Mouse (Mus musculus): ENCODE measurements around the gene Sdhaf1. TPM values are rescaled to one million over a fixed set of nuclear protein-coding genes. Genes with fewer than 3 reads are reported as not detected.

Gene Sdhaf1
- polyA plus RNA-seq, 1 experiment from 2014 or later = 23.6 TPM

GRCm38 (mm10) chr7:30339432-30340109, 15.9 kb upstream of the Sdhaf1 start:
- no peak for ATAC-seq

GRCm38 (mm10) chr7:30336384-30336783, 12.7 kb upstream of the Sdhaf1 start:
- Histone ChIP-seq H3K27me3 (peaks cover 37% of the 10 kb centered on the region), H3K4me1 (replicated peaks) (peaks cover 17% of the 10 kb centered on the region)
- WGBS = 3% methylated on average over 9 of the region's 9 CpGs

More at GRCm38 (mm10) chr7:30339432-30340109, 15.9 kb upstream of the Sdhaf1 start:
- Histone ChIP-seq H3K4me2 (replicated peaks) (no peak overlapping the region), H3K9ac (replicated peaks) (no peak overlapping the region), H3K27ac (no peak overlapping the region), H3K9me3 (no peaks in the 10 kb centered on the region), H3K4me1 (replicated peaks) (no peaks in the 10 kb centered on the region), H3K4me3 (replicated peaks) (no peak overlapping the region), H3K36me3 (no peaks in the 10 kb centered on the region), H3K27me3 (peaks cover 37% of the 10 kb centered on the region)
- 73% methylated on average over 5 of the region's 5 CpGs for WGBS

DNA sequence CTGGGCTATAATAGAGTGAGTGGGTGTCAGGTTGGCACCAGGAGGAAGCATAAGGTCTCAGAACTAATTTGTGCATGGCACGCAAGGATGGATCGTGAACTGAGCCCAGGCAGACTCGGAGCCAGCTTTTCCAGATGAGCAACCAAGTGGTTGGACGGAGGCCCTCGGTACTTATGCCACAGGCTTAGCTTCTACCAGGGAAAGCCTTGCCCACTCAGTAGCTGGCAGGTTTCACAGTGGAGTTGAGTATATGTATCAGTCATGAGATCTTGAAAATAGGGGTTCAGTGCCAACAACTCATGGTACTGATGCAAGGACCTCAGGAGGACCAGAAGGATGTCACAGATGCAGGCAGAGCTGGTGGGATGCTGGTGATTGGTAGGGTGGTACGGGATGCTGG, 12.0 kb upstream of the Sdhaf1 start:
- no peak for ATAC-seq
- Histone ChIP-seq H3K27me3 (peaks cover 37% of the 10 kb centered on the region), H3K4me3 (replicated peaks) (no peak overlapping the region), H3K9ac (replicated peaks) (no peak overlapping the region), H3K4me2 (replicated peaks) (no peak overlapping the region), H3K9me3 (no peaks in the 10 kb centered on the region), H3K36me3 (no peaks in the 10 kb centered on the region), H3K27ac (no peak overlapping the region), H3K4me1 (replicated peaks) (peaks cover 21% of the 10 kb centered on the region)
- 78% methylated on average over 6 of the region's 6 CpGs for whole genome bisulfite sequencing

More at GRCm38 (mm10) chr7:30336384-30336783, 12.7 kb upstream of the Sdhaf1 start:
- no peak overlapping the region for H3K4me3 ChIP-seq (replicated peaks)
- no peaks in the 10 kb centered on the region for H3K9me3 ChIP-seq
- no peak overlapping the region for H3K9ac ChIP-seq (replicated peaks)
- ATAC-seq = peak; percentile 43; the same call in 1 of the 2 replicates
- H3K27ac ChIP-seq = no peak overlapping the region
- H3K4me2 ChIP-seq (replicated peaks) = no peak overlapping the region
- no peaks in the 10 kb centered on the region for H3K36me3 ChIP-seq

DNA sequence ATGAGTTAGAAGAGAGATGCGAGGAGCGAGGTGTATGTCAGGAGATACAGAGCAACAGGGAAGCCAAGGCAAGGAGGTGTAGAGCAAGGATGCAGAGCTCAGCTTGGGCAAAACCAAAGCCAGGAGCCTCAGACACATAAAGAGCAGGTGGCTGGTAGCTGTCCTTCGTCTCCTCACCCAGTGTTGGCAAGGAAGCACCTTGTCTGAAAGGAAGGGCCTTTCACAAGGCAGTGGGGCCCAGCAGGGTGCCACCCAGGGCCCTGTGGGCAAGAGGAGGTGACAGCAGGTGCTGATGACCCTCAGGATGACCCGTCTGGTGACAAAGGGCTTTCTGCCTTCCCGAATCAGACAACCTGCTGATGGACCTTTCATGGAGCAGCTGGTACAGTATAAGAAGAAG, 10.9 kb upstream of the Sdhaf1 start:
- ATAC-seq = no peak
- 59% methylated on average over 5 of the region's 5 CpGs for WGBS
- Histone ChIP-seq H3K27ac (no peak overlapping the region), H3K9me3 (no peaks in the 10 kb centered on the region), H3K9ac (replicated peaks) (no peak overlapping the region), H3K27me3 (peaks cover 37% of the 10 kb centered on the region), H3K4me2 (replicated peaks) (no peak overlapping the region), H3K4me3 (replicated peaks) (no peak overlapping the region), H3K36me3 (no peaks in the 10 kb centered on the region), H3K4me1 (replicated peaks) (peaks cover 21% of the 10 kb centered on the region)

GRCm38 (mm10) chr7:30333436-30333835, 9.7 kb upstream of the Sdhaf1 start:
- Histone ChIP-seq H3K9ac (replicated peaks) (no peak overlapping the region), H3K4me3 (replicated peaks) (no peak overlapping the region), H3K36me3 (no peaks in the 10 kb centered on the region), H3K9me3 (no peaks in the 10 kb centered on the region), H3K27ac (no peak overlapping the region), H3K4me1 (replicated peaks) (peaks cover 21% of the 10 kb centered on the region), H3K4me2 (replicated peaks) (no peak overlapping the region), H3K27me3 (peaks cover 28% of the 10 kb centered on the region)
- 57% methylated on average over 4 of the region's 4 CpGs for WGBS
- ATAC-seq = peak; percentile 31; the same call in 1 of the 2 replicates

GRCm38 (mm10) chr7:30332622-30333259, 9.0 kb upstream of the Sdhaf1 start:
- Histone ChIP-seq H3K36me3 (no peaks in the 10 kb centered on the region), H3K27me3 (peaks cover 27% of the 10 kb centered on the region), H3K27ac (no peak overlapping the region), H3K9ac (replicated peaks) (no peak overlapping the region), H3K4me3 (replicated peaks) (0 out of 2 replicates have a peak overlapping the region, but pooled peaks have one; percentile 11), H3K9me3 (no peaks in the 10 kb centered on the region), H3K4me2 (replicated peaks) (no peak overlapping the region), H3K4me1 (replicated peaks) (peaks cover 21% of the 10 kb centered on the region)
- WGBS = 66% methylated on average over 18 of the region's 18 CpGs
- ATAC-seq = no peak

GRCm38 (mm10) chr7:30331887-30332286, 8.2 kb upstream of the Sdhaf1 start:
- ATAC-seq = peak; percentile 96
- Histone ChIP-seq H3K4me3 (replicated peaks) (peak overlapping the region; percentile 24), H3K9ac (replicated peaks) (no peak overlapping the region), H3K9me3 (no peaks in the 10 kb centered on the region), H3K4me2 (replicated peaks) (peak overlapping the region; percentile 48), H3K27me3 (peaks cover 30% of the 10 kb centered on the region), H3K27ac (peak overlapping the region; percentile 55; the same call in 1 of the 2 replicates), H3K36me3 (no peaks in the 10 kb centered on the region), H3K4me1 (replicated peaks) (peaks cover 21% of the 10 kb centered on the region)
- 4% methylated on average over 13 of the region's 13 CpGs for WGBS

DNA sequence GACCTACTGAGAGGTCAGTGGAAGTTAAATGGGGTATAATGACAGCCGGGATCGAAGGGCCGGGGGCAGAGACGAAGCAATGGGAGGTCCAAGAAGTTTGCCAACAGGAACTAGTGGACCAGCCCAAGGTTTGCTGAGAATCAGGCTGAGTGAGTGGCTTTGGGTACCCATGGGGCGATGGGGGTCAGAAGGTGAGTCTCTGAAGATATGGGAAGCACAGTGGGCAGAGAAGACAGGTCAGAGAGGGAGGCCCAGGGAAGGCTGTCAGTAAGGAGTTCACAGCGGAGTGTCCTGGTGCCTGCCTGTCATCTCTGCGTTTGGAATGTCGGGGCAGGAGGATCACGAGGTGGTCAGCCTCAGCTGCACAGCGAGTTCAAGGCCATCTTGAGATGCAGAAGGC, 4.7 kb upstream of the Sdhaf1 start:
- no peak for ATAC-seq
- 58% methylated on average over 10 of the region's 10 CpGs for WGBS

GRCm38 (mm10) chr7:30327140-30327539, 3.4 kb upstream of the Sdhaf1 start:
- Histone ChIP-seq H3K4me1 (replicated peaks) (peaks cover 15% of the 10 kb centered on the region), H3K27ac (no peak overlapping the region), H3K4me2 (replicated peaks) (no peak overlapping the region), H3K9me3 (no peaks in the 10 kb centered on the region), H3K36me3 (no peaks in the 10 kb centered on the region), H3K9ac (replicated peaks) (no peak overlapping the region), H3K27me3 (peaks cover 12% of the 10 kb centered on the region; the same call in 1 of the 2 replicates), H3K4me3 (replicated peaks) (no peak overlapping the region)
- ATAC-seq = no peak
- 59% methylated on average over 15 of the region's 15 CpGs for WGBS

More for the DNA sequence above, 4.7 kb upstream of the Sdhaf1 start:
- Histone ChIP-seq H3K4me1 (replicated peaks) (peaks cover 17% of the 10 kb centered on the region), H3K27ac (no peak overlapping the region), H3K9ac (replicated peaks) (no peak overlapping the region), H3K36me3 (no peaks in the 10 kb centered on the region), H3K4me3 (replicated peaks) (no peak overlapping the region), H3K9me3 (no peaks in the 10 kb centered on the region), H3K4me2 (replicated peaks) (no peak overlapping the region), H3K27me3 (peaks cover 13% of the 10 kb centered on the region; the same call in 1 of the 2 replicates)

DNA sequence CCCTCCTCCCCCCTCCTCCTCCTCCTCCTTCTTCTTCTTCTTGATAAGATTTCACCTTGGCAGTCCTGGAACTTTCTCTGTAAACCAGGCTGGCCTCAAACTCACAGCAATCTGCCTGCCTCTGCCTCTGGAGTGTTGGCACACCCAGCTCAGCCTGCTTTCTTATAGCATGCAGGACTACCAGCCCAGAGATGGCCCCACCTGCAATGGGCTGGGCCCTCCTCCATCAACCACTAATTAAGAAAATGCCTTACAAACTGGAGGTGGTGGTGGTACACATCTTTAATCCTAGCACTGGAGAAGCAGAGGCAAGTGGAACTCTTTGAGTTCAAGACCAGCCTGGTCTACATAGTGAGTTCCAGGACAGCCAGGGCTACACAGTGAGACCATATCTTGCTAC, 2.7 kb upstream of the Sdhaf1 start:
- H3K27me3 ChIP-seq = peaks cover 12% of the 10 kb centered on the region; the same call in 1 of the 2 replicates
- no peaks in the 10 kb centered on the region for H3K36me3 ChIP-seq
- no peak overlapping the region for H3K4me2 ChIP-seq (replicated peaks)
- H3K9me3 ChIP-seq = no peaks in the 10 kb centered on the region
- H3K4me3 ChIP-seq (replicated peaks) = no peak overlapping the region
- ATAC-seq = no peak
- no peak overlapping the region for H3K27ac ChIP-seq
- peaks cover 13% of the 10 kb centered on the region for H3K4me1 ChIP-seq (replicated peaks)
- no peak overlapping the region for H3K9ac ChIP-seq (replicated peaks)

- Histone ChIP-seq H3K27me3 (peaks cover 12% of the 10 kb centered on the region; the same call in 1 of the 2 replicates), H3K9ac (replicated peaks) (no peak overlapping the region), H3K4me1 (replicated peaks) (peaks cover 18% of the 10 kb centered on the region), H3K27ac (no peak overlapping the region), H3K4me3 (replicated peaks) (no peak overlapping the region), H3K36me3 (no peaks in the 10 kb centered on the region), H3K4me2 (replicated peaks) (no peak overlapping the region), H3K9me3 (no peaks in the 10 kb centered on the region)
- 30% methylated on average over 2 of the region's 2 CpGs for WGBS
- ATAC-seq = no peak
Observed at GRCm38 (mm10) chr7:30325364-30325763, 1.7 kb upstream of the Sdhaf1 start.

DNA sequence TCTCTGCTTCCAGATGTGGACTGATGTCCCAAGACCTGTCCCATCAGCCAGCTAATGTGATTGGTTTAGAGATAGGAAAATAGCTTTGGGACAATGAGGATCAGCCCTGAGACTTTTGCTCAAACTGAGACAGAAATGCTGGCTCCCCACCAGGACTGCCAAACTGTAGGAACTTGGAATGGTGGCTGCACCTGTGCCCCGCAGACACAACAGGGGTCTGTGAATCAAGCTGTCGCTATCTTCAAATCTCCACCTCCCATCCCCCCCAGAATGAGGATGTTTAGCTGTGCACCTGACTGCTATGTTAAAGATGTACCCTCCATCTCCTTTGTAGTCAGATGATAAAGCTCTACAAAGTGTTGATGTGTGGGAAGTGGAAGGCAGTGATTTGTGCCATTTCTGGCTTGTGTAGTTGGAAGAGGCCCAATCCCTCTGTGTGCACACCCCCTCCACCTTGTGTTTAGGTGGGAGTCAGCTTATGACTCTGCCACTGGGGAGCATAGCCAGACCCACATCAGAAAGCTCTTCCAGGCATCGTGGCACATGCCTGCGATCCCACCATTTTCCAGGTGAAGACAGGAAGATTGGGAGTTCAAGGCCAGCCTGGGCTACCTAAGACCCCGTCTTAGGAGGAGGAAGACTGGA, 727 bp upstream of the Sdhaf1 start:
- no peak for ATAC-seq
- Histone ChIP-seq H3K9me3 (no peaks in the 10 kb centered on the region), H3K27me3 (peaks cover 12% of the 10 kb centered on the region; the same call in 1 of the 2 replicates), H3K4me2 (replicated peaks) (no peak overlapping the region), H3K27ac (no peak overlapping the region), H3K4me1 (replicated peaks) (peaks cover 18% of the 10 kb centered on the region), H3K36me3 (no peaks in the 10 kb centered on the region), H3K4me3 (replicated peaks) (no peak overlapping the region), H3K9ac (replicated peaks) (no peak overlapping the region)
- WGBS = 79% methylated on average over 5 of the region's 5 CpGs

Data from midbrain, embryonic 13.5 days (tissue).